Mouse (Mus musculus) left cerebral cortex, postnatal 36 days (tissue): ENCODE measurements around the gene Crip3. TPM values are rescaled to one million over a fixed set of nuclear protein-coding genes. Genes with fewer than 3 reads are reported as not detected.
A peak's percentile ranks its signal among the peaks of the same experiment; 100 is the strongest.

Source experiments
- DNase-seq, 2 experiments: peaks; one replicate each; pipeline ENCODE4 v3.0.0; 2021 to 2022; ENCODE audit warnings: low spot score in 2 of 2, mixed read lengths in 1 of 2
- intact Hi-C: fragments of 180-260 bp; cut with DNase I; formaldehyde crosslinking; loops from one replicate; pipeline ENCODE4 v1.15.1; 2025
- total RNA-seq, 2 experiments: library from RNA; stranded (reverse); gene quantifications; 2 replicates each; pipeline ENCODE4 v1.2.3; 2021

The Crip3 gene
- total RNA-seq: 1 to 10 TPM; 1.7 to 6.5 TPM

DNA sequence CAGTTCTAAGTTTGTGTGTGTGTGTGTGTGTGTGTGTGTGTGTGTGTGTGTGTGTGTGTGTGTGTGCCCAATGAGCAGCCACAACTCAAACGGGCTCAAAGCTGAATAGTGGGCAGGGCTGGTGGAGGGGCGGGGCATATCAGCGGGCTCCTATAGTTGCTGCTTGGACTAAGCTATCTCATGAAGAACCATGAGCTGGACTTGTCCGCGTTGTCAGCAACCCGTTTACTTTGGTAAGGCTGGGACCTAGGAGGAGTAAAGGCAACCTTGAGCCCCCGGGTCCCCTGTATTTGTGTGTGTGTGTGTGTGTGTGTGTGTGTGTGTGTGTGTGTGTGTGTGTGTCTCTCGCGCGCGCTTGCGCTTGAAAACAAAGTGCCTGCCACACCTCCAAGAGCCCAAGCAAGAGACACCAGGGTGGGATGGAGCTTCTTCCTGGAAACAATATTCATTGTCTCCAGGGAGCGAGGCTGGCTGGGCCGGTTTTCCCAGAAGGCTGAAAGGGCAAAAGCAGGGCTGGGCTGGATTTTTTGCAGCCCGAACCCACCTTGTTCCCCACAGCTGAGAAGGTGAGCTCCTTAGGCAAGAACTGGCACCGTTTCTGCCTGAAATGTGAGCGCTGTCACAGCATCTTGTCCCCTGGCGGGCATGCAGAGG is at the start of gene Crip3:
Gene Crip3, plus strand, starts transcription at position 166 of the 654 bp plus-strand sequence.
- DNase-seq: no peak
- intact Hi-C loops: no loop called here

DNA sequence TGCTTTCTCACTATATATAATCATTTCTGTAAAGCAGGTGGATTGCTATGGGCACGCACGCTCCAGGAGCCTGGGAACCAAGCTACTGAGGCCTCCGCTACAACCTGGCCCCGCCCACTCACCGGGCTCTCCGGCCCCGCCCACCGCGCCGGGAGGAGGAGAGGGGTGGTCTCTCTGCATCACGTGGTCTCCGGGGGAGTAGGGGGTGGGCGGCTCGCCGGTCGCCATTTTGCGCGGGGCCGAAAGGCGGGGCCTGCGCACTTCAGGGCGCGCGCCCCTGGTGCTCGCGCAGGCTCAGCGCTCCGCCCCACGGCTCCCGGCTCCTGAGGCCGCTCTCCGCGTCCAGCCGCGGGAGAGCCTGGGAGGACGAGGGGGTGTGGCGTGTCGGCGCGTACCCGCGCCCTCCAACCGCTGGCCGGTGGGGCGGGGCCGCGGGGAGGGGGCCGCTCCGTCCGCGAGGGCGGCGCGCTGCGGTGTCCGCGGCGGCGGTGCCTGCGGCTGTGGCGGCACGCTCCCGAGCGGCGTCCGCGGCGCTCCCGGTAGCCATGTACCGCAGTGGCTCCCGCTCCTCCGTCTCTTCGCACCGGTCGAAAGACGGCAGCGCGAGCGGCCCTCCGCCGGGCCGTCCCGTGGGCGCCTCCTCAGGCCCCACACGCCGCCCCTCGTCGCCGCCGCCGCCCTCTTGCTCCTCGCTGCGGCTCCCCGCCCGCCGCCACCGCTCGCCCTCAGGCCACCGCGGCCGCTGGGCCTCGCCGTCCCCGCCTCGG is 45.2 kb upstream of the Crip3 start, which contains the start of gene Zfp318:
Gene Zfp318, plus strand, starts transcription at position 438 of the 767 bp plus-strand sequence.
- intact Hi-C loops: loop anchor here (1.0 kb wide), 1 partner anchor 55 kb away; the partner anchor contains the start of gene Abcc10
- peak; percentile 96 to 99 for DNase-seq

DNA sequence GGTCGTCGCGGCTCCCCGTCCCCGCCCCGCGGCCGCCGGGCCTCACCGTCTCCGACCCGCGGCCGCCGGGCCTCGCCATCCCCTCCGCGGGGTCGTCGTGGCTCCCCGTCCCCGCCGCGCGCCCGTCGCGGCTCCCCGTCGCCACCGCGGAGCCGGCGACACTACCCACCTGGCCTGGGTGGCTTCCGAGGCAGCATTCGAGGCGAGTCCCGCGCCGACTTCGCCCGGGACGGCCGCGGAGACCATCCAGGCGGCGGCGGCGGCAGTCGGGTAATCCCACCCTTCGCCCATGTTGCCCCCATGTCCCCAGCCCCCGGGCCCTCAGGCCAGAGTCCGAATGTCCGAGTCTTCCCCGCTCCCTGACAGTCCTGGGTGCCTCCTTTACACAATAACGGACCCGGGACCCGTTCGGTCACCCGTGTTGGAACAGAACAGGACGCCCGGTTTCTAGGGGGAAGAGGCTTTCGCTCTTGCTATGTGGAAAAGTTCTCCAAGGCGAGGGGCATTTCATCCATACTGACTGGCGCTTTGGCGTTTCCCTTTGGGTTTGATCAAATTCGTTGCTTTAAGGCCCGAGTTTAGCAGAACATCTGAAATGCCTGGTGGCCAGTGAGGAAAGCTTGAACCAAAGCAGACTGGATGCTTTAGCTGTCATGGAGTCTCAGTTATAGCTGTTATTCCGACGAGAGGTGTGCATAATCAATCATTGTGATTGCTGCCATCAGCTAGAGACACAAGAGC is 44.5 kb upstream of the Crip3 start:
- peak; percentile 26 to 34 for DNase-seq
- intact Hi-C loops: no loop called here

DNA sequence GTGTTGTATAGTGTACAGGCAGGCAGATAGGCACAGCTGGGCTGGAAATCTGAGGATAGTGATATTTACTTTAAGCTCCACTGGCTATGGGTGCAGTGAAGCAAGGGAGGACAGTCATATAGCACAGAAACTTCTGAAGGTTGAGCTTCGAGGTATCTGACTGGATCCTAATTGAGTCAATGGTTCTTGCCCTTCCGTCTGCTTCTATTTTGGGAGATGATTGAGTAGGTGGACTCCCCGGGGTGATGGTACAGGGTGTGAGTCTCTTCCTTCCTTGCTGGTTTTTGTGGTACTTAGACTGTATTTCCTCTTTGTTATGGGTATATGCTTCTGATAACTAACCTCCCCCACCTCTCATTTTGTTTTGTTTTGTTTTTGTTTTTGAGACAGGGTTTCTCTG is 40.5 kb upstream of the Crip3 start:
- intact Hi-C loops: loop anchor here (5.0 kb wide), 1 partner anchor 121 kb away; no protein-coding TSS in a partner anchor

DNA sequence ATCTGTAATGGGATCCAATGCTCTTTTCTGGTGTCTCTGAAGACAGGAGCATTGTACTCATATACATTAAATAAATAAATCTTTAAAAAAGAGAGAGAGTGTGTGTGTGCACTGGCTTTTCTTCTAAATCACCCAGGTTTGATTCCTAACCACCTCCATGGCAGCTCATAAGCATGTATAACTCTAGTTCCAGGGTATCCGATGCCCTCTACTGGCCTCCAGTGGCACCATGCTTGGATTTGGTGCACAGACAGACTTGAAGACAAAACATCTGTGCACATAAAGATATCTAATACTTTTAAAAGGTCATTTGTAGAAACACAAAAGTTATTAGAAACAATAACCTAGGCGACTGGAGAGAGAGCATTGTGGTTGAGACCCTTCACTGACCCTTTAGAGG is 35.7 kb upstream of the Crip3 start:
- DNase-seq: no peak
- intact Hi-C loops: no loop called here

More for the DNA sequence above, 40.5 kb upstream of the Crip3 start:
- no peak for DNase-seq

DNA sequence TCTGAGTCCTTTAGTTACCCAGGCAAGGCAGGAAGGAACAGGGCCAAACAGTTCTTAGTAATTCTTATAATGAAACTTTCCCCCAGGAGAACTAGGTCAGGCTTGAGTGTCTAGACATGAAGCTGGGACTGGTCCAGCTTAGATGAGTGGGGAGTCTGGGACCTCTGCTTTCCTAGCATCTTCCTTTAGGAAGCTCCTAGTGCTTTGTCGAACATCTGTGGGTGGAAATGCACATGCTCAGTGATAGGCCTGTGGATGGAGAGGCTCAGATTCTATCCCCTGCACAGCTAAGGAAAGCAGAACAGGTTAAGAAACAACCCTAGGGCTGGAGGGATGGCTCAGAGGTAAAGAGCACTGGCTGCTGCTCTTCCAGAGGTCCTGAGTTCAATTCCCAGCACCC is 34.1 kb upstream of the Crip3 start:
- intact Hi-C loops: no loop called here
- DNase-seq: no peak

DNA sequence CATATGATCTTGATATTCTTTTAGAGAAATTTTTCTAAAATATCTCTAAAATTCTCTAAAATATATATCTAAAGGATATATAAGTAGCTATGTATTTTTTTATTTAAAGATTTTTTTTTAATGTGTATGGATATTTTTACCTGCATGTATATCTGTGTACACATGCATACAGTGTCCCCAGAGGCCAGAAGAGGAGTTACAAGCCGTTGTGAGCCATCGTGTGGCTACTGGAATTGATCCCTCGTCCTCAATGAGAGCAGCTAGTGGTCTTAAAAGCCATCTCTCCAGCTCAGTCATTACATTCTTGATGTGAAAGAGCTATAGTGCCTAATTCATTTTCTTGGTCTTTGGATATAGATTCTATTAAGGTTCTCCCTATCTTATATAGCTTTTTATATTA is 20.2 kb upstream of the Crip3 start:
- DNase-seq: no peak
- intact Hi-C loops: no loop called here

DNA sequence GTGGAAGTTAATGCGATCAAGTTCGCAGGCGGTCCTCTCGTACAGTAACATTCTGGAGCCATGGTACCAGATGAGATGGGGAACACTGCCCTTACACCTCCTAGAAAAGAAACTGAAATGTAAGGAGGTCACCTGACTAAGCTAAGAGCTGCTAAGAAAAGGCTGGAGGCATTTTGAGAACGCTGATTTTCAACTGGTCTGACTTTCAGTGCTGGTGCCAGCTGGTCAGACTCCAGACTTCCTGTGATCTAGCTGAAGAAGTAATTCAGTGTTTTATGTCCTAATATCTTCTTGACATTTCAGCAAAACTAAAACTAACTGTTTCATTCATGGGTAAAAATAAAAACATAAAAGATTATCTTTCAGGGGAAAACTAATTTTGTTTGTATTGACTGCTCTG is 10.1 kb upstream of the Crip3 start:
- DNase-seq: no peak
- intact Hi-C loops: no loop called here

DNA sequence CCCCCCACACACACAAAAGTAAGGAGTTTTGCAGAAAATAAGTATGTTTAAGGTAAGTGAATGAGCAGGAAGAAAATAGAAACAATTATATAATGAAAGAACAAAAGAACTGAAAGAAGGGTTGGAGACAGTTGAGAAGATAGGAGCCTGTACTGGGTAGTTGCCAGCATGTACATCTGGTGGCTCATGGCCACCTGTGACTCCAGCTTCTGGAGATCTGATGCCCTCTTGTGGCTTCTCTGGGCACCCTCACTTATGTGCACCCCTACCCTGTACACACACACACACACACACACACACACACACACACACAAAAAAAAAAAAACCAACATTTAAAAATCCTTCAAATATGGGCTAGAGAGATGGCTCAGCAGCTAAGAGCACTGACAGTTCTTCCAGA is 9.0 kb upstream of the Crip3 start:
- no peak for DNase-seq
- intact Hi-C loops: no loop called here

DNA sequence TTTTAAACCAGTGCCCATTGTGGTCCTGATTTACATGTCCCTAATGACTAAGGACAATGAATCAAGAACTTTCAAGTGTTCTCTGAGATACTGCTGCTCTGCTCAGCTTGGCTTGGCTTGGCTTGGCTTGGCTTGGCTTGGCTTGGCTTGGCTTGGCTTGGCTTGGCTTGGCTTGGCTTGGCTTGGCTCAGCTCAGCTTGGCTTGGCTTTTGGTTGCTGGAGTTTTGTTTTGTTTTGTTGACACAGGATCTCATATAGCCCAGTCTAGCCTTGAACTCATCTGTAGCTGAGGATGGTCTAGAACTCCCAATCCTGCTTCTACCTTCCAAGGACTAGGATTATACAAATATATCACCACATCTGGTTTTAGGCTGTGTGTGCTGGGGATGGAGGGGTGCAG is 2.2 kb upstream of the Crip3 start:
- DNase-seq: no peak
- intact Hi-C loops: no loop called here

DNA sequence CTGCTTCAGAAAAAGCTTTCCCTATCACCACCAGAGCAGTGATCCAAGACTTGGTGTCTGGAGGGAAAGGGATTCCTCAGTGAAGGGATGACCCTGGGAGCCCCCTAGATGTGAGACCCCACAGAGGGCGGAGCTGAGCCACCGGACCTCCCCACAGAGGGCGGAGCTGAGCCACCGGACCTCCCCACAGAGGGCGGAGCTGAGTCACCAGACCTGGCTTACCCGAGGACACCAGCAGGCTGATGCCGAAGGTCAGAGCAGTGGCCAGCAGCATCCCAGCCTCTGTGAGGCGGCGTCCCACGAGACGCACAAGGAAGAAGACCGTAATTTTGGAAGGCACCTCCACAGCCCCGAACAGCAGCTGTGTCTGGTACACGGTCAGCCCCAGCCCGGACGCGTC is 4.9 kb downstream of the Crip3 start:
- intact Hi-C loops: no loop called here
- DNase-seq: no peak

DNA sequence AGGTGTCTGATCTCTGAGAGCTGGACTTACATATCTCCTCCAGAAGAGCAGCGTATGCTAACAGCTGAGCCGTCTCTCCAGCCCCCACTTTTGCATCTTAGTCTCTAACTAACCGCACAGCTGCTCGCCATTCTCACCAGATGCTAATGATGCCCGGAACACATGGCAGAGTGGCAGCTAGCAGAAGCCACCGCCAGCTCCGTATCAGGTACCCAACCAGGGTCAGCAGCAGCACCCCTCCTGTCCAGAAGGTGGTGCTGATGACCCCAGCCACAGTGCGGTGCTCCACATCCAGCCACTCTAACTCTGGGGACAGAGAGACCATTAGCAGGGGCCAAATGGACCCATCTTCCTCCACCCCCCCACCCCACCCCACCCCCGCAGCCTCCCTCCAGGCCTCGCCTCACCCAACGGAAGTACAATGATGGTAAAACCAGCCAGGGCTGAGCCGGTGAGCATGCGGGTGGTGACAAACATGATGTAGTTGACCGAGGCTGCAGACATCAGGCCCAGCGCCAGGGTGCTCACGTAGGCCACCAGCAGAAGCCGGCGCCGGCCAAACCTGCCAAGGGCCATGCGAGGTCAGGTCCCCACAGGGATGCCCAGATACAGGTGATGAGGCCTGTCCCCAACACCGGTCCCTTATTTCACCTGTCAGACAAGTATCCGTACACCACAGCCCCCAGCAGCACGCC is 8.1 kb downstream of the Crip3 start:
- intact Hi-C loops: no loop called here
- no peak for DNase-seq

DNA sequence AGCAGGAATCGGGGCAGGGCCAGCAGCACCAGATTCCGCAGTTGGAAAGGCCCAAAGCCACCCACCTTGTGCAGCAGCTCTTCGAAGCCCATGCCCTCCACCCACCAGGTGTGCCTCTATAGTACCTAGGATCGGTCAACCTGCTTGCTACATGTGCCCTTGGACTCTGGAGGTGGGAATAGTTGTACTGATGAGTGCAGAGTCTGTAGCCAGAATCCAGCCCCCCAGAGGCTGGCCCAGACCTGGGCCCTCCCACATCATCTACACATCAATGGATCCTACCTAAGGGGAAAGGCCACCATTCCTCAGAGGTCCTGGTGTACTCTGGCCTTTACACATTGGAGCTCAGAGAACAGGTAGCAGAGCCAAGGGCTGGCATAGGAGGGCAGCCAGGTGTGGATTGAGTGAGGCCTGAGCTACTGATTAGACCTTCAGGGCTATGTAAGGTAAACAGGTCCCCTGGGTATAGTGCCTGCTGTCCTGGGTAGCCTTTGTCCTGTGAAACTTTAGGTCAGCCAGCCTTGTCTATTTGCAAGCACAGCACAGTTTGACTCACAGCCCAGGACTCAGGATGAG is 9.7 kb downstream of the Crip3 start, which contains the start of gene Slc22a7:
Gene Slc22a7, minus strand, starts transcription at position 160 of the 576 bp plus-strand sequence.
- DNase-seq: no peak
- intact Hi-C loops: no loop called here

DNA sequence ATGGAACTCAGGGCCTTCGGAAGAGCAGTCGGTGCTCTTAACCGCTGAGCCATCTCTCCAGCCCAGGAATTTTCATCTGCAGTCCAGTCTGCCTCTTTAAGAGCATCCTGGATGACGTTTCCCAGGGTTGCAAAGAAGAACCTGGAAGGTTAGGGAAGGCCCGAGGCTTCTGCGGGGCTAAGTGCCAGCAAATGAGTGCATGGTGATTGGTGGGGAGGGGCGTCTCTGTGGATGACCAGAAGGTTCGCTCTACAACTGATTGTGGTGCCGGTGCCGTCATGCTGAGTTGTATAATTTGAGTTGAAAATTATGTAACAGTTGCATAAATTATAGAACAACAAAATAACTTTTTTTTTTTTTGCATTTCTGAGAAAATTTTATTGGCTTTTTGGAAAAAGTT is 10.4 kb downstream of the Crip3 start:
- DNase-seq: no peak
- intact Hi-C loops: no loop called here

DNA sequence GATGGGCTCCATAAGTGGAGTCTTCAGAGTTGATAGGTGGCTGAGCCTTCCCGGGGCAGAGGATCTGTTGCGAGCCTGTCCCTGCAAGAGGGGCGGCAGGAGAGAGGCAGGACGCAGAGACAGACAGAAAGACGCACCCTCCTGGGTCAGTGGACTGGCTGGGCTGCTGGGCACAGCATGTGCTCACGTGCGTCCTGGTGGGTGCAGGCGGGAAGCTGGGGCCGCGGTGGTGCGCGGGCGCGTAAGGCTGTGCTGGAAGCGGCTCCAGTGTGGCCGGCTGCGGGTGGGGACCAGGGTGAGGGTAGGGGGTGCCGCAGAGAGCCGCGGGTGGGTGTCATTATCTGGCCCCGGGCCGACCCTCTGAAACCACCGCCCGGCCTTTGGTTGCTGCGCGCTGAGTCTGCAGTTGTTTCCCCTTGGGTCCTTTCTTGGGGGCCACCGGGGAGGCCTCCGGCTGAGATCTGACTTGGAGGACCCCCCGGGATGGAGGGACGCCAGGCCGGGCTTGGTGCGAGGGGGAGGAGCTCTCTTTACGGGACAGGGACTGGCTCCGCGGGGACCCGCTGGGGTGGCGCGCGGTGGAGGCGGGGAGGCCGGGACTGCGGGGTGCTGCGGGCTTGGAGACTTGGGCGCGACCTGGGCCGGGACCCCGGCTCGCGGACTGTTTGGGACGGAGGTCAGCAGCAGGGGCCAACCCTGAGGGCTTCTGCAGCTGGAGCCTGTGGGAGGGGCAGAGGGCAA is 16.3 kb downstream of the Crip3 start:
- intact Hi-C loops: no loop called here
- no peak for DNase-seq

DNA sequence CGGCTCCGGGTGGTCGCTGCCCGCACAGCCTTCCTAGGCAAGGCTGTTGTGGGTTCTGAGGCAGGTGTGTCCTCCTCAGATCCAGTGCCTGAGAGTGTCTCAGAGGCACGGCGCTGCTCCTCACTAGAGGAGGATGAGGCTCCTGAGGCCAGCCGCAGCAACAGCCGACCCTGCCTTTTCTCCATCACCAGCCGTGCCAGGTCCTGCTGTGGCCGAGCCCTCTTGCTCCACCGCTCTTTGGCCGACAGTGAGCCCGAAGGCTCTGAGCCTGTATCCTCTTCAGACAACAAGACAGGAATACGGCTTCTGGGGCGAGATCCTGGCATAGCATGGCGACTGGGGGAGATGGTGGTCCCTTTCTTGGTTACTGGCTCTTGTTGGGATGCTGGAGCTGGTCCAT is 17.5 kb downstream of the Crip3 start:
- intact Hi-C loops: no loop called here

DNA sequence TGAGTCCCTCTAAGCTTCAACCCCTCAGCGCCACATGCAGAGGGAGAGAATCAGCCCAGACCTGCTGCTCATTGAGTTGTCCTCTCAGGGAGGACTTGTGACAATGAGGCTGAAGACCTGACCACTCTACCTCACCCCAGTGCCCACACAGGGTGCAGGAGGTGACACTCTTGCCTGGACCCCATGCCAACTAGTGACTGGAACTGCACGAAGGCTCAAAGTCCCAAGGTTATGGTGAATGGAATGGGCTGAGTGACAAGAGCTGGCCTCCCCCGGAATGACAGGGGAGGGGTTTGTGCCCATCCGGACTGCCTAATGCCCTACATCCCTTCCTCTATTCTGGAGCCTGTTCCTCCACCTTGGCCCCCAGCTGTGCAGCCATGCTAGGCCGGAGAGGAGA is 24.0 kb downstream of the Crip3 start:
- intact Hi-C loops: no loop called here
- no peak for DNase-seq

More for the DNA sequence above, 17.5 kb downstream of the Crip3 start:
- DNase-seq: no peak

DNA sequence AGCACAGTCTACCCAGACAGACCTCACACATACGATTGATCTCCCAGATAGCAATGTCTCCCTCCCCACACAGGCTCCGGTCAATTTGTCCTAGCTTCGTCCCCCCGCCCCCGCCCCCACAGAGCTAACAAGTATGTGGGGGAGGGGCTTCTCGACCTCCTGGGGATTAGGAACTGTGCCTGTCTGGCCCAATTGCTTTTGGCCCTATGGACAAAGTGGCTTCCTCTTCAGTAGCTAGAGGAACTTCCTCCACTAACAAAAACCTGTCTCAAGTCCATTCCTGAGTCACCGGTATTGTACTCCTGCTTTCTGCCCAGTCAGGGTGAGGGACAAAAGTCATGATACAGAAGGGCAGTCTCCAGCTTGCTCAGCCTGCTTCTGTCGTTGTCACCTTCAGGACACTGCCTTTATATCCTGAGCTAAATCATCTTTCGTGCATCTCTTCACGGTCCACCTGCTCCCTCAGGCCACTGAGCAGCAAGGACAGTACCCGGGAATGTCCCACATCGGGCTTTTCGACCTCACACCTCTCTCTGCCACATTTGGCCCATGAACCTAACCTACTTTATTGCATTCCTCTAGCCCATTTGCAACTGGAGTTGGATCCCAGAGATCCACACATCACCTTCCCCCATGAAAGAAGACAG is 24.7 kb downstream of the Crip3 start:
- no peak for DNase-seq
- intact Hi-C loops: no loop called here
